Mouse (Mus musculus) urinary bladder, postnatal 10 days (tissue): ENCODE data around the gene Hebp1.
A peak's percentile ranks its signal among the peaks of the same experiment; 100 is the strongest.

Experiments used
- DNase-seq: peaks from one replicate; pipeline ENCODE4 v3.0.0; 2022; ENCODE audit warnings: low spot score

Gene Hebp1

GRCm38 (mm10) chr6:135197921-135198532 is at the start of gene Hebp1, which contains the start of gene Fam234b:
Hebp1 (minus strand) TSS chr6:135198022.
Fam234b (plus strand) TSS chr6:135197977.
- DNase-seq: peak; percentile 33

- DNase-seq: no peak
Measured at GRCm38 (mm10) chr6:135245586-135245985, 47.8 kb upstream of the Hebp1 start.

GRCm38 (mm10) chr6:135240361-135240760 is 42.5 kb upstream of the Hebp1 start:
- no peak for DNase-seq

GRCm38 (mm10) chr6:135238211-135238610 is 40.4 kb upstream of the Hebp1 start:
- no peak for DNase-seq

- no peak for DNase-seq
Measured at GRCm38 (mm10) chr6:135237326-135237725, 39.5 kb upstream of the Hebp1 start.

GRCm38 (mm10) chr6:135236576-135236975 is 38.8 kb upstream of the Hebp1 start:
- DNase-seq: no peak

- no peak for DNase-seq
Measured at GRCm38 (mm10) chr6:135235742-135236141, 37.9 kb upstream of the Hebp1 start.

- DNase-seq: no peak
Measured at GRCm38 (mm10) chr6:135232443-135233182, 34.8 kb upstream of the Hebp1 start.

- DNase-seq: no peak
Measured at GRCm38 (mm10) chr6:135230586-135230985, 32.8 kb upstream of the Hebp1 start.

- no peak for DNase-seq
Measured at GRCm38 (mm10) chr6:135228465-135228941, 30.7 kb upstream of the Hebp1 start.

- no peak for DNase-seq
Measured at GRCm38 (mm10) chr6:135223786-135224416, 26.1 kb upstream of the Hebp1 start.

- no peak for DNase-seq
Measured at GRCm38 (mm10) chr6:135219916-135220315, 22.1 kb upstream of the Hebp1 start.

GRCm38 (mm10) chr6:135218330-135218729 is 20.5 kb upstream of the Hebp1 start:
- DNase-seq: no peak

GRCm38 (mm10) chr6:135212666-135213065 is 14.8 kb upstream of the Hebp1 start:
- no peak for DNase-seq

GRCm38 (mm10) chr6:135211169-135211568 is 13.3 kb upstream of the Hebp1 start:
- DNase-seq: no peak

- DNase-seq: no peak
Measured at GRCm38 (mm10) chr6:135206909-135207308, 9.1 kb upstream of the Hebp1 start.

GRCm38 (mm10) chr6:135205802-135206201 is 8.0 kb upstream of the Hebp1 start:
- no peak for DNase-seq

GRCm38 (mm10) chr6:135204869-135205268 is 7.0 kb upstream of the Hebp1 start:
- no peak for DNase-seq

GRCm38 (mm10) chr6:135203737-135204136 is 5.9 kb upstream of the Hebp1 start:
- no peak for DNase-seq

- no peak for DNase-seq
Measured at GRCm38 (mm10) chr6:135202668-135203067, 4.8 kb upstream of the Hebp1 start.

GRCm38 (mm10) chr6:135200122-135200957 is 2.5 kb upstream of the Hebp1 start:
- no peak for DNase-seq

GRCm38 (mm10) chr6:135198726-135199125 is 904 bp upstream of the Hebp1 start:
- DNase-seq: no peak
